Mouse (Mus musculus): Measurements from ENCODE around the gene Ttf1.

GRCm38 (mm10) chr2:29053802-29054544 lies 6.1 kb upstream of the Ttf1 start:
- TF ChIP-seq CTCF (IDR thresholded peaks at IDR 0.05; ENCODE audit: extremely low read depth, insufficient read depth, insufficient read length, insufficient replicate concordance) (peak; percentile 51; the same call in 1 of the 2 replicates), POLR2A (IDR thresholded peaks at IDR 0.05; ENCODE audit: low read depth, low read length) (no peak)
